Comparison of ENCODE assay signal across 9 mouse cellular contexts in the genomic region with DNA sequence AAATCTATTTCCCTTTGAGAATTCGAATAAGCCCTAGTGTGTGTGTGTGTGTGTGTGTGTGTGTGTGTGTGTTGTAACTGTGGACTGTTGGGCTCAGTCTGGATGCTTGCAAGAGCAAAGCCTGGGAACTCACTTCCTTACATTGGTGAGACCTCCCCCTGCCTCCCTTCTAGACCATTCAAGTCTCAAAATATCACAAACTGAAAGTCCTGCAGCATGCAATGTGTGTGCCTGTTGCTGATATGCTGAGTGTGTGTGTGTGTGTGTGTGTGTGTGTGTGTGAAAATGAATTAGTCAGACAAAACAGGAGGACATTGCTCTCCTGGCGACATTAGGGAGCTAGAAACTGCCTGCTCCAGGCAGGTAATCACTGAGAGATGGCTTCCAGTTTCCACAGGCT. TPM values are rescaled to one million over a fixed set of nuclear protein-coding genes. Genes with fewer than 3 reads are reported as not detected.
DNase-seq lines count a peak whose midpoint lies in the region; ATAC-seq lines count a peak whose summit lies in the region.
"Had no signal": no experiment of that assay in that cellular context is flagged by ENCODE, and none has a peak within 500 bp of the region (broad histone marks: within the 10 kb centered on the region; RNA-seq: fewer than 3 reads in every experiment).

No protein-coding gene starts in this region.

- 0 out of 2 replicates have a peak overlapping the region, but pooled peaks have one; percentile 24 for H3K27ac ChIP-seq in heart, embryonic 13.5 days (replicated peaks)
- H3K27ac ChIP-seq in liver, embryonic 13.5 days, result peak overlapping the region; percentile 69
- H3K27ac ChIP-seq in midbrain, embryonic 13.5 days, result no peak overlapping the region
- H3K27ac ChIP-seq: hindbrain, embryonic 13.5 days had no signal

- no peak overlapping the region; the same call in 1 of the 2 replicates for H3K9ac ChIP-seq in heart, embryonic 13.5 days
- peak overlapping the region; percentile 70 for H3K9ac ChIP-seq in liver, embryonic 13.5 days
- no peak overlapping the region for H3K9ac ChIP-seq in midbrain, embryonic 13.5 days (replicated peaks)
- H3K9ac ChIP-seq: hindbrain, embryonic 13.5 days had no signal

- no peaks in the 10 kb centered on the region for H3K36me3 ChIP-seq in heart, embryonic 13.5 days
- peaks cover 12% of the 10 kb centered on the region for H3K36me3 ChIP-seq in liver, embryonic 13.5 days
- no peaks in the 10 kb centered on the region for H3K36me3 ChIP-seq in midbrain, embryonic 13.5 days
- H3K36me3 ChIP-seq: hindbrain, embryonic 13.5 days had no signal

- peaks cover 20% of the 10 kb centered on the region for H3K4me1 ChIP-seq in heart, embryonic 13.5 days
- peaks cover 28% of the 10 kb centered on the region for H3K4me1 ChIP-seq in liver, embryonic 13.5 days (replicated peaks)
- peaks cover 3% of the 10 kb centered on the region for H3K4me1 ChIP-seq in midbrain, embryonic 13.5 days (replicated peaks)

- intact Hi-C loops in left cerebral cortex, postnatal 4 days (cut with DNase I), result no loop called here

- H3K27me3 ChIP-seq in heart, embryonic 13.5 days (replicated peaks), result no peaks in the 10 kb centered on the region
- no peaks in the 10 kb centered on the region for H3K27me3 ChIP-seq in liver, embryonic 13.5 days
- H3K27me3 ChIP-seq in midbrain, embryonic 13.5 days, result no peaks in the 10 kb centered on the region
- H3K27me3 ChIP-seq: hindbrain, embryonic 13.5 days had no signal

- peak overlapping the region; percentile 57 for H3K4me2 ChIP-seq in heart, embryonic 13.5 days
- H3K4me2 ChIP-seq in liver, embryonic 13.5 days, result peak overlapping the region; percentile 72
- H3K4me2 ChIP-seq in midbrain, embryonic 13.5 days (replicated peaks), result no peak overlapping the region
- H3K4me2 ChIP-seq: hindbrain, embryonic 13.5 days had no signal

- no peaks in the 10 kb centered on the region for H3K9me3 ChIP-seq in heart, embryonic 13.5 days
- no peaks in the 10 kb centered on the region for H3K9me3 ChIP-seq in liver, embryonic 13.5 days (replicated peaks)
- no peaks in the 10 kb centered on the region for H3K9me3 ChIP-seq in midbrain, embryonic 13.5 days
- H3K9me3 ChIP-seq: hindbrain, embryonic 13.5 days had no signal

- 43% methylated on average over 2 of the region's 2 CpGs for WGBS in heart, embryonic 13.5 days
- WGBS in liver, embryonic 13.5 days (ENCODE audit: insufficient replicate concordance), result 7% methylated on average over 2 of the region's 2 CpGs
- 80% methylated on average over 2 of the region's 2 CpGs for WGBS in midbrain, embryonic 13.5 days

- no peak overlapping the region for H3K4me3 ChIP-seq in heart, embryonic 13.5 days
- peak overlapping the region; percentile 64 for H3K4me3 ChIP-seq in liver, embryonic 13.5 days (replicated peaks)
- H3K4me3 ChIP-seq in midbrain, embryonic 13.5 days (replicated peaks), result no peak overlapping the region
- H3K4me3 ChIP-seq: hindbrain, embryonic 13.5 days had no signal

- DNase-seq in heart, adult 18-20 months, result no peak
- peak; percentile 33 for DNase-seq in thymus, postnatal 14 days
- DNase-seq in thymus, adult 18-20 months, result no peak
- no peak for DNase-seq in liver, embryonic 13.5 days
- DNase-seq in left cerebral cortex, postnatal 4 days, result no peak
- DNase-seq in right cerebral cortex, postnatal 10 days (ENCODE audit: low spot score in 2 of 2), result no peak

- ATAC-seq in heart, embryonic 13.5 days (ENCODE audit: extremely low read depth, insufficient number of reproducible peaks, low FRiP score, low TSS enrichment), result no peak
- ATAC-seq in liver, embryonic 13.5 days (ENCODE audit: low read depth), result peak; percentile 62
- ATAC-seq in midbrain, embryonic 13.5 days, result no peak

RNA-seq across cellular contexts. Expression of a gene that starts 0.5 kb away (rescaled TPM):
- 1.2 TPM in 2 replicates for polyA plus RNA-seq in heart, embryonic 13.5 days (2015; fragmentation: Nextera tagmentation; extraction: Ambion mirVana)
- 1 to 10 TPM; 1.2 to 2.2 TPM for total RNA-seq in heart, adult 18-20 months (2021)
- polyA plus RNA-seq in liver, embryonic 13.5 days (2015; fragmentation: Nextera tagmentation; extraction: Ambion mirVana), result 3.2 and 3.7 TPM in 2 replicates
- total RNA-seq in left cerebral cortex, postnatal 4 days (2021), result 1 to 10 TPM; 3.2 to 4.2 TPM
- 0.85 and 1.3 TPM in 2 replicates for polyA plus RNA-seq in midbrain, embryonic 13.5 days (2015; fragmentation: Nextera tagmentation; extraction: Ambion mirVana)
